Mouse (Mus musculus) kidney, postnatal 14 days (tissue): ENCODE measurements around the gene Dnajc7.

Experiments
- DNase-seq: peaks from one replicate; pipeline ENCODE4 v3.0.0; 2022; ENCODE audit warnings: mixed read lengths

Dnajc7 gene

GRCm38 (mm10) chr11:100577852-100578599 lies 41.9 kb downstream of the Dnajc7 start:
- DNase-seq, result no peak

GRCm38 (mm10) chr11:100576256-100576655 lies 43.7 kb downstream of the Dnajc7 start:
- no peak for DNase-seq

GRCm38 (mm10) chr11:100575484-100575855 lies 44.5 kb downstream of the Dnajc7 start:
- DNase-seq, result no peak

GRCm38 (mm10) chr11:100574708-100575483 lies 45.1 kb downstream of the Dnajc7 start, which contains the start of gene Cnp:
Cnp (plus strand) TSS chr11:100574904.
- DNase-seq, result peak; percentile 89

GRCm38 (mm10) chr11:100574188-100574587 lies 45.8 kb downstream of the Dnajc7 start:
- DNase-seq, result no peak

- DNase-seq, result no peak
These were observed 48.8 kb downstream of the Dnajc7 start for GRCm38 (mm10) chr11:100571202-100571567.

- peak; percentile 85 for DNase-seq
These were observed 49.4 kb downstream of the Dnajc7 start for GRCm38 (mm10) chr11:100570430-100571201.

GRCm38 (mm10) chr11:100569789-100570188 lies 50.2 kb downstream of the Dnajc7 start:
- DNase-seq, result no peak

GRCm38 (mm10) chr11:100568692-100569091 lies 51.3 kb downstream of the Dnajc7 start:
- DNase-seq, result no peak

GRCm38 (mm10) chr11:100567815-100568245 lies 52.1 kb downstream of the Dnajc7 start:
- peak; percentile 62 for DNase-seq

GRCm38 (mm10) chr11:100567229-100567628 lies 52.7 kb downstream of the Dnajc7 start:
- no peak for DNase-seq

GRCm38 (mm10) chr11:100564703-100565102 lies 55.3 kb downstream of the Dnajc7 start:
- DNase-seq, result no peak

GRCm38 (mm10) chr11:100564297-100564696 lies 55.7 kb downstream of the Dnajc7 start:
- no peak for DNase-seq

GRCm38 (mm10) chr11:100561748-100562147 lies 58.2 kb downstream of the Dnajc7 start:
- DNase-seq, result no peak

GRCm38 (mm10) chr11:100559476-100559875 lies 60.5 kb downstream of the Dnajc7 start:
- no peak for DNase-seq

- DNase-seq, result no peak
These were observed 62.4 kb downstream of the Dnajc7 start for GRCm38 (mm10) chr11:100557563-100557962.

GRCm38 (mm10) chr11:100555583-100555982 lies 64.4 kb downstream of the Dnajc7 start:
- DNase-seq, result peak; percentile 76

- DNase-seq, result no peak
These were observed 67.1 kb downstream of the Dnajc7 start for GRCm38 (mm10) chr11:100552842-100553241.

GRCm38 (mm10) chr11:100550101-100550500 lies 69.9 kb downstream of the Dnajc7 start:
- no peak for DNase-seq

GRCm38 (mm10) chr11:100549466-100549865 lies 70.5 kb downstream of the Dnajc7 start:
- DNase-seq, result no peak

- DNase-seq, result no peak
These were observed 71.8 kb downstream of the Dnajc7 start for GRCm38 (mm10) chr11:100548141-100548540.

- DNase-seq, result no peak
These were observed 73.0 kb downstream of the Dnajc7 start for GRCm38 (mm10) chr11:100546955-100547354.

- no peak for DNase-seq
These were observed 74.3 kb downstream of the Dnajc7 start for GRCm38 (mm10) chr11:100545746-100546085.
